Mouse (Mus musculus): ENCODE measurements around the gene Plxna4.

The Plxna4 gene

GRCm38 (mm10) chr6:32201506-32201905, 386.5 kb downstream of the Plxna4 start:
- ATAC-seq (ENCODE audit: insufficient number of reproducible peaks, low FRiP score, low TSS enrichment) = 0 out of 2 replicates have a peak, but pooled peaks have one; percentile 40

GRCm38 (mm10) chr6:32199616-32200015, 388.4 kb downstream of the Plxna4 start:
- ATAC-seq (ENCODE audit: insufficient number of reproducible peaks, low FRiP score, low TSS enrichment) = peak; percentile 49; the same call in 1 of the 2 replicates

GRCm38 (mm10) chr6:32196913-32197312, 391.1 kb downstream of the Plxna4 start:
- ATAC-seq (ENCODE audit: insufficient number of reproducible peaks, low FRiP score, low TSS enrichment) = no peak

GRCm38 (mm10) chr6:32193046-32193445, 394.9 kb downstream of the Plxna4 start:
- ATAC-seq (ENCODE audit: insufficient number of reproducible peaks, low FRiP score, low TSS enrichment) = no peak

- no peak for ATAC-seq (ENCODE audit: insufficient number of reproducible peaks, low FRiP score, low TSS enrichment)
These were observed 403.5 kb downstream of the Plxna4 start for GRCm38 (mm10) chr6:32184402-32184985.

GRCm38 (mm10) chr6:32183651-32184185, 404.3 kb downstream of the Plxna4 start:
- ATAC-seq (ENCODE audit: insufficient number of reproducible peaks, low FRiP score, low TSS enrichment) = no peak

GRCm38 (mm10) chr6:32180012-32180358, 408.0 kb downstream of the Plxna4 start:
- ATAC-seq (ENCODE audit: insufficient number of reproducible peaks, low FRiP score, low TSS enrichment) = no peak

- no peak for ATAC-seq (ENCODE audit: insufficient number of reproducible peaks, low FRiP score, low TSS enrichment)
These were observed 408.5 kb downstream of the Plxna4 start for GRCm38 (mm10) chr6:32179346-32180011.

GRCm38 (mm10) chr6:32177905-32178304, 410.1 kb downstream of the Plxna4 start:
- no peak for ATAC-seq (ENCODE audit: insufficient number of reproducible peaks, low FRiP score, low TSS enrichment)

GRCm38 (mm10) chr6:32167725-32168124, 420.3 kb downstream of the Plxna4 start:
- ATAC-seq (ENCODE audit: insufficient number of reproducible peaks, low FRiP score, low TSS enrichment) = peak; percentile 52; the same call in 1 of the 2 replicates

GRCm38 (mm10) chr6:32160370-32160769, 427.6 kb downstream of the Plxna4 start:
- ATAC-seq (ENCODE audit: insufficient number of reproducible peaks, low FRiP score, low TSS enrichment) = no peak

GRCm38 (mm10) chr6:32159931-32160330, 428.1 kb downstream of the Plxna4 start:
- ATAC-seq (ENCODE audit: insufficient number of reproducible peaks, low FRiP score, low TSS enrichment) = no peak

- no peak for ATAC-seq (ENCODE audit: insufficient number of reproducible peaks, low FRiP score, low TSS enrichment)
These were observed 429.6 kb downstream of the Plxna4 start for GRCm38 (mm10) chr6:32158347-32158746.

GRCm38 (mm10) chr6:32153170-32153569, 434.8 kb downstream of the Plxna4 start:
- ATAC-seq (ENCODE audit: insufficient number of reproducible peaks, low FRiP score, low TSS enrichment) = no peak

GRCm38 (mm10) chr6:32150836-32151235, 437.2 kb downstream of the Plxna4 start:
- ATAC-seq (ENCODE audit: insufficient number of reproducible peaks, low FRiP score, low TSS enrichment) = no peak

GRCm38 (mm10) chr6:32144771-32145170, 443.2 kb downstream of the Plxna4 start:
- ATAC-seq (ENCODE audit: insufficient number of reproducible peaks, low FRiP score, low TSS enrichment) = no peak

GRCm38 (mm10) chr6:32139537-32139936, 448.5 kb downstream of the Plxna4 start:
- no peak for ATAC-seq (ENCODE audit: insufficient number of reproducible peaks, low FRiP score, low TSS enrichment)

- ATAC-seq (ENCODE audit: insufficient number of reproducible peaks, low FRiP score, low TSS enrichment) = no peak
These were observed 461.1 kb downstream of the Plxna4 start for GRCm38 (mm10) chr6:32126914-32127313.

GRCm38 (mm10) chr6:32122584-32123265, 465.3 kb downstream of the Plxna4 start:
- ATAC-seq (ENCODE audit: insufficient number of reproducible peaks, low FRiP score, low TSS enrichment) = no peak

- ATAC-seq (ENCODE audit: insufficient number of reproducible peaks, low FRiP score, low TSS enrichment) = no peak
These were observed 467.1 kb downstream of the Plxna4 start for GRCm38 (mm10) chr6:32120931-32121330.

GRCm38 (mm10) chr6:32109207-32109606, 478.8 kb downstream of the Plxna4 start:
- no peak for ATAC-seq (ENCODE audit: insufficient number of reproducible peaks, low FRiP score, low TSS enrichment)

Data from cerebellum, adult (tissue).